Mouse (Mus musculus): ENCODE data around the gene Fktn. TPM values are rescaled to one million over a fixed set of nuclear protein-coding genes. Genes with fewer than 3 reads are reported as not detected.
A peak's percentile ranks its signal among the peaks of the same experiment; 100 is the strongest.

Gene Fktn
- polyA plus RNA-seq, 1 experiment from 2014 or later, result 13.6 TPM

GRCm38 (mm10) chr4:53818320-53818719 is 104.5 kb downstream of the Fktn start:
- 70% methylated on average over 5 of the region's 5 CpGs for WGBS
- Histone ChIP-seq H3K27me3 (ENCODE audit: insufficient read depth, low read length) (no peaks in the 10 kb centered on the region), H3K9ac (ENCODE audit: low read depth, low read length) (no peak overlapping the region), H3K4me2 (ENCODE audit: low read length) (no peak overlapping the region), H3K36me3 (ENCODE audit: insufficient read depth, low read length) (no peaks in the 10 kb centered on the region), H3K9me3 (replicated peaks; ENCODE audit: low read length) (no peaks in the 10 kb centered on the region), H3K4me1 (replicated peaks; ENCODE audit: insufficient read depth, low read length) (no peaks in the 10 kb centered on the region), H3K27ac (no peak overlapping the region), H3K4me3 (replicated peaks; ENCODE audit: low read depth, low read length) (no peak overlapping the region)
- ATAC-seq (replicated peaks; ENCODE audit: low FRiP score, low read depth), result no peak
- TF ChIP-seq CTCF (IDR thresholded peaks at IDR 0.05; ENCODE audit: low read depth), result no peak
- no peak for DNase-seq (ENCODE audit: low spot score)

- TF ChIP-seq CTCF (IDR thresholded peaks at IDR 0.05; ENCODE audit: low read depth), result peak; percentile 26; the same call in 1 of the 2 replicates
- Histone ChIP-seq H3K4me1 (replicated peaks; ENCODE audit: insufficient read depth, low read length) (no peaks in the 10 kb centered on the region), H3K4me3 (replicated peaks; ENCODE audit: low read depth, low read length) (no peak overlapping the region), H3K27me3 (ENCODE audit: insufficient read depth, low read length) (no peaks in the 10 kb centered on the region), H3K36me3 (ENCODE audit: insufficient read depth, low read length) (no peaks in the 10 kb centered on the region), H3K4me2 (ENCODE audit: low read length) (no peak overlapping the region), H3K9ac (ENCODE audit: low read depth, low read length) (no peak overlapping the region), H3K9me3 (replicated peaks; ENCODE audit: low read length) (no peaks in the 10 kb centered on the region), H3K27ac (no peak overlapping the region)
- ATAC-seq (replicated peaks; ENCODE audit: low FRiP score, low read depth) (no peak), DNase-seq (ENCODE audit: low spot score) (peak; percentile 46)
- 60% methylated on average over 6 of the region's 6 CpGs for WGBS
Measured at GRCm38 (mm10) chr4:53823697-53824096, 109.9 kb downstream of the Fktn start.

GRCm38 (mm10) chr4:53824831-53825230 is 111.0 kb downstream of the Fktn start:
- Histone ChIP-seq H3K27ac (no peak overlapping the region), H3K4me2 (ENCODE audit: low read length) (no peak overlapping the region), H3K36me3 (ENCODE audit: insufficient read depth, low read length) (no peaks in the 10 kb centered on the region), H3K27me3 (ENCODE audit: insufficient read depth, low read length) (no peaks in the 10 kb centered on the region), H3K9me3 (replicated peaks; ENCODE audit: low read length) (no peaks in the 10 kb centered on the region), H3K4me1 (replicated peaks; ENCODE audit: insufficient read depth, low read length) (no peaks in the 10 kb centered on the region), H3K9ac (ENCODE audit: low read depth, low read length) (no peak overlapping the region), H3K4me3 (replicated peaks; ENCODE audit: low read depth, low read length) (no peak overlapping the region)
- 42% methylated on average over 4 of the region's 4 CpGs for WGBS
- no peak for ATAC-seq (replicated peaks; ENCODE audit: low FRiP score, low read depth)
- TF ChIP-seq CTCF (IDR thresholded peaks at IDR 0.05; ENCODE audit: low read depth), result no peak
- DNase-seq (ENCODE audit: low spot score), result no peak

DNA sequence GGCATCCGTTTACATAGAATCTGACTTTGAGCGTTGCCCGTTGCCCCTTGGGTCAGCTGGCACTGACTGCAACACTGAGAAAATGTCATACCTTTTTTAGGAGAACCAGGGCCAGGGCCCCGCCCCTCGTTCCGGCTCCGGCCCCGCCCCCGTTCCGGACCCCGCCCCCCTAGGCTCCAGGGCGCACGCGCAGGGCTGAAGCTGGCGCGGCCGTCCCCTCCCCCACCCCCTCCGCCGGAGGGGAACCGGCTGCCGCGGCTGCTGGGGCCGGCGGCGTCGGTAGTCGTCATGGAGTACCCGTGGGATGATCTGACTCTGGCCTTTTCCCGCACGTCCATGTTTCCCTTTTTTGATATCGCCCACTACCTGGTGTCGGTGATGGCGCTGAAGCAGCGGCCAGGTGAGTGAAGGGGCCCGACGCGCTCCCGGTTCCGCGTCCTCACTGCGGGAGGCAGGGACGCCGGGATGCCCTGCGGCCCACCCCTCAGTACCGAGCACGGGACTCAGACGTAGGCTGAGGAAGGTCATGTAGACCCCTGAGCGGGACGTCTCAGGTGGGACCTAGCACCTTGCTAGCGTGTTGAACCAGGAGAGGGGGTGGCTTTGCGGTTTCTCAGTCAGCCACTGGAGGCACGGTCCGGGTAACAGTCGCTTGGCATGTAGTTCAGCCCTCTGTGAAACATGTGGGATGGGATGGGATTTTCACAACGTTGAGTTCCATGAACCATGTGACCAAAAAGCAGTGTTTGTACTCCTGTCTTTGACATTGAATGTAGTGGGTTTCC is 112.2 kb downstream of the Fktn start, which contains the start of gene Tmem38b:
Tmem38b (plus strand) TSS at position 225 of the 785 bp plus-strand sequence.
- WGBS, result under 1% methylated on average over 55 of the region's 55 CpGs
- peak; percentile 81 for DNase-seq (ENCODE audit: low spot score)
- peak within 1 kb of the TSS; percentile 75 for H3K9ac ChIP-seq (ENCODE audit: low read depth, low read length)
- H3K27me3 ChIP-seq (ENCODE audit: insufficient read depth, low read length), result no peaks in the 10 kb centered on the region
- peak; percentile 41; the same call in 1 of the 2 replicates for TF ChIP-seq CTCF (IDR thresholded peaks at IDR 0.05; ENCODE audit: low read depth)
- H3K4me1 ChIP-seq (replicated peaks; ENCODE audit: insufficient read depth, low read length), result no peaks in the 10 kb centered on the region
- no peak within 1 kb of the TSS for H3K27ac ChIP-seq
- H3K4me2 ChIP-seq (ENCODE audit: low read length), result peak within 1 kb of the TSS; percentile 82
- peak within 1 kb of the TSS; percentile 89 for H3K4me3 ChIP-seq (replicated peaks; ENCODE audit: low read depth, low read length)
- peak; percentile 91 for ATAC-seq (replicated peaks; ENCODE audit: low FRiP score, low read depth)
- H3K9me3 ChIP-seq (replicated peaks; ENCODE audit: low read length), result no peaks in the 10 kb centered on the region
- H3K36me3 ChIP-seq (ENCODE audit: insufficient read depth, low read length), result no peaks in the 10 kb centered on the region

DNA sequence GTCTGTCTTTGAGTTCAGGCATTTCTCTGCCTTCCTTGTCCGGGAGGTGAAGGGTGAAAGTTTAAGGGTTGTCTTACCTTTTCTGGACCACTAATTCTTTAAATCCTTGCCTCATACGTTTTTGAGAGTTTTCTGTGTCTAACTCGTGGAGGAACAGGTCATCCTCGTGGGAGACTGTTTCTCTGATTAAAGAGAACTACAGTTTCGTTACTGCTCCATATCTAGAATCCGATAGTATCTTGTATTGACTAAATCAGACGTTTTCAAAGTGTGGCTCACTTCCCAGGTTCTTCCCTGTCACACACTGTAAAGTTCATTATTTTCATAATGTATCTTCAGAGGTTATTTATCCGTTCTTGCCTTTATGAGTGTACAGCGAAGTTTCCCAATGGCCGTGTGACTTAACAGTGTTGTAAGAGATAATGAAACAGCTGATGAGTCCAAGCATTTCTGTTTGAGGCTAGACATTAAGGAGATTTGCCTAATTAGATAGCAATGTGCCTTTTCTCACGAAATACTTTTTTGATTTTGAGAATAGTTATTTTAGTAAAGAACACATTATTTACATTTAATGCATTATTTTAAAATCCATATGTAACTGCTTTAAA is 112.9 kb downstream of the Fktn start:
- peak overlapping the region; percentile 75; the same call in 1 of the 2 replicates for H3K9ac ChIP-seq (ENCODE audit: low read depth, low read length)
- WGBS, result 17% methylated on average over 11 of the region's 11 CpGs
- ATAC-seq (replicated peaks; ENCODE audit: low FRiP score, low read depth) (no peak), DNase-seq (ENCODE audit: low spot score) (no peak)
- peak overlapping the region; percentile 82 for H3K4me2 ChIP-seq (ENCODE audit: low read length)
- no peaks in the 10 kb centered on the region for H3K9me3 ChIP-seq (replicated peaks; ENCODE audit: low read length)
- no peak for TF ChIP-seq CTCF (IDR thresholded peaks at IDR 0.05; ENCODE audit: low read depth)
- peak overlapping the region; percentile 89 for H3K4me3 ChIP-seq (replicated peaks; ENCODE audit: low read depth, low read length)
- H3K4me1 ChIP-seq (replicated peaks; ENCODE audit: insufficient read depth, low read length), result no peaks in the 10 kb centered on the region
- H3K36me3 ChIP-seq (ENCODE audit: insufficient read depth, low read length), result no peaks in the 10 kb centered on the region
- H3K27me3 ChIP-seq (ENCODE audit: insufficient read depth, low read length), result no peaks in the 10 kb centered on the region
- no peak overlapping the region for H3K27ac ChIP-seq

Other genes starting within 250 kb of the Fktn start
- 5.0 and 6.2 TPM in 2 replicates for gene Fsd1l, start 82.5 kb upstream of the Fktn start, polyA plus RNA-seq (2015; fragmentation: Nextera tagmentation; extraction: Ambion mirVana)
- gene Tal2, start 65.7 kb downstream of the Fktn start, polyA plus RNA-seq (2015; fragmentation: Nextera tagmentation; extraction: Ambion mirVana), result 0.22 and 0.30 TPM in 2 replicates
- gene Tmem38b, start 112.0 kb downstream of the Fktn start, polyA plus RNA-seq (2015; fragmentation: Nextera tagmentation; extraction: Ambion mirVana), result 10.6 and 11.3 TPM in 2 replicates